Mouse (Mus musculus) mouse embryonic stem cell (cell line): ENCODE results near the gene Zfp622.

Experiments used
- in situ Hi-C, 2 experiments: fragments of 300-500 bp; cut with MboI; formaldehyde crosslinking; loops; 1 replicate in 1 of 2; 3 replicates in 1 of 2; pipeline ENCODE4 v1.14.3; 2019 to 2020; ENCODE audit warnings: low sequenced_read_pairs in 2 of 2, low pct_unique_long_range_greater_than_20kb in 1 of 2, mixed read lengths in 1 of 2; ENCODE audit not compliant: unreplicated experiment in 1 of 2

The Zfp622 gene

DNA sequence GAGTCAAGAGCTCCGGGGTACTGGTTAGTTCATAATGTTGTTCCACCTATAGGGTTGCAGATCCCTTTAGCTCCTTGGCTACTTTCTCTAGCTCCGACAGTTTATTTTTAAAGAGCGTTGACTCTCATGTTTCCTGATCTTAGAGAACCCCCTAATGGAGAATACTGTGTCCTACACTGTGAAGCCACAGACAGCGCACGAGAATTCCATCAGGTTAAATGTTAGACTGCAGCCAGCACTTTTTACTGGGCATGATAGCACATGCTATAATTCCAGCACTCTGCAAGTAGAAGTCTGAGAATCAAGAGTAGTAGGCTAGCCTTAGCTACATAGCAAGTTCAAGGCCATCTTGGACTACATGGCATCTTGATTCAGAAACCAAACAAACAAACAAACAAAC is 24.8 kb upstream of the Zfp622 start:
- in situ Hi-C loops = loop anchor here in 1 of 2 experiments (25.0 kb wide), 1 partner anchor 522 kb away; no protein-coding TSS in a partner anchor

DNA sequence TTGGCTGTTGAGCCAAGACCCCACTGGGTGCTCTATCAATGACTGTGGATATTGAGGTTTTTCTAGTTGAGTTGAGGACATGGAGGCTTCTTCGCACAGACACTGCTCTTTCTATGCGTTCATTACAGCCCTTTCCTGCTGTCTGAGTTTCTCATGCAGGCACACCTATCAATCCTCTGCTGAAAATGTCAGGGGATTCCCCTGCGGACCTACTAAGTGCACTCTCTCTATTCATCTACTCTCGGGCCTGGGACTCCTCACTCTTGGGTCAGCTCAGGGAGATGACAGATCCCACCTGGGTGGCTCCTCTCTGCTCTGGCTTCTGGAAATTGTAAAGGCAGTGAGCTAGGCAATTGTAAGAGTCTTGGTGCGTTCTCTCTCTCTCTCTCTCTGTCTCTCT is 23.9 kb upstream of the Zfp622 start:
- in situ Hi-C loops = loop anchor here in 1 of 2 experiments (25.0 kb wide), 1 partner anchor 523 kb away; no protein-coding TSS in a partner anchor

DNA sequence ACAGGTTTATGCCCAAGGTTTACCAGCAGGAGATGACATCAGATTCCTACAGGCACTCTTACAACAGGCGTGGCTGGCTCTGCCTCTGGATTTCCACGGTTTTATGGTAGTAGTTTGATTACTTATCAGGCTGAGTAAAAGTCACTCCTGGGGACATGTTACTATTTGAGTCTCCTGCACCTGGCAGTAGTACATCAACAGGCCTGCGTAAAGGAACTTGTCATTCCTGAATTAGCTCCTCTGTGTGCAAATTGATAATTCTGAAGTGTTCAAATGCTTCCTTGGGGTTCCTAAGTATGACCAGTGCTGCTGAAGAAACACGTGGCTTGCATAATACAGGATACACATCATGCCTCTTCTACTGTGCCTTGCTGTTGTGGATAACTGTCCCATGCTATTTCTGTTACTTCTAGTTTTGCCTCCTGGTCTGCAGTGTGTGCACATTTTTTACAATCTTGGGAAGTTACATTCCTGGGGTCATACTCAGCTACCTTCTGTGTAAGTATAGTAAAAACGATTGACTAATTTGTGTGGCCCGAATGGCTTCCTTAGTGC is 17.9 kb upstream of the Zfp622 start:
- in situ Hi-C loops = loop anchor here in 1 of 2 experiments (25.0 kb wide), 1 partner anchor 529 kb away; no protein-coding TSS in a partner anchor

DNA sequence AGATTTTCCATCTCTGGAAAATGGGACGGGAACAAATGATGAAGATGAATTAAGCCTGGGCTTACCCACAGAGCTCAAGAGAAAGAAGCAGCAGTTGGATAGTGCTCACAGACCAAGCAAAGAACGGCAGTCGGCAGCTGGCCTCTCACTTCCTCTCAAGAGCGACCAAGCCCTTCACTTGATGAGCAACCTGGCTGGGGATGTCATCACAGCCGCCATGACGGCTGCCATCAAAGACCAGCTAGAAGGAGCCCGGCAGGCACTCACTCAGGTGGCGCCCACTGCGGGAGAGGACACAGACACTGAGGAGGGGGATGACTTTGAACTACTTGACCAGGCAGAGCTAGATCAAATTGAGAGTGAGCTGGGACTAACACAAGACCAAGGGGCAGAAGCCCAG is 12.6 kb upstream of the Zfp622 start:
- in situ Hi-C loops = loop anchor here in 1 of 2 experiments (25.0 kb wide), 1 partner anchor 534 kb away; no protein-coding TSS in a partner anchor

DNA sequence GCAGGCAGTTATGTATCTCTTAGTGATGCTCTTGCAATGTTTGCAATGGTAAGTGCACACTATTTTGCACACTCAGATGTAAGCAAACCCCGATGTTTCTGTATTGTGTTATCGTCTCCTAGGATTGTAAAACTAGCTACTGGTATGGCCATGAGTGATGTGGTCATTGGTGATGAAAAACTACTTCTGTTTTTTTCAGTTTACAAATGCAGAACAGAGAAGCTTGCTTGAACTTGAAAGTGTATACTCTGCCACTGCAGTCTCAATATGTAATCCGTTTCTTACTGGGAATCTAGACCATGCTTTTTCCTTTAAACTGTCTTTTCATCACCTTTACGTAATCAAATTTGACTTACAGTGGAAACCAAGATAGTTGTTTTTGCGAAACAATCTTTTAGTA is 11.4 kb upstream of the Zfp622 start:
- in situ Hi-C loops = loop anchor here in 1 of 2 experiments (25.0 kb wide), 1 partner anchor 535 kb away; no protein-coding TSS in a partner anchor

DNA sequence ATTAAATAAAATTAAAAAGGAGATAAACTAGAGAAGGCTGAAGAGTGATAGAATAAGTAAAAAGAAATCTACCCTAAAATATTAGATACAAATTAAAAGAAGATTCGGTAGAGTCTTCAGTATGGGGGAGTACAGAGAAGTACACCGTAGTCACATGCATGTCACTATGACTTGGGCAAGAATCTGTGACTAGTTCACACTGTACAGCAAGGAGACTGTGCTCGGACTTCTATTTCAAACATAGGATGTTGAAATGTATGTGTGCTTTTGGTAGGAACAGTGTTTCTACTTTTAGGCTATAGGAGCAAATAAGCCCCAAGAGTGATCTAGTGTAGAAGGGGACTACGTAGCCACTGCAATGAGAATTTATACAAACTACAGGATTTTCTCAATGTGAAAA is 9.8 kb upstream of the Zfp622 start:
- in situ Hi-C loops = loop anchor here in 1 of 2 experiments (25.0 kb wide), 1 partner anchor 537 kb away; no protein-coding TSS in a partner anchor

DNA sequence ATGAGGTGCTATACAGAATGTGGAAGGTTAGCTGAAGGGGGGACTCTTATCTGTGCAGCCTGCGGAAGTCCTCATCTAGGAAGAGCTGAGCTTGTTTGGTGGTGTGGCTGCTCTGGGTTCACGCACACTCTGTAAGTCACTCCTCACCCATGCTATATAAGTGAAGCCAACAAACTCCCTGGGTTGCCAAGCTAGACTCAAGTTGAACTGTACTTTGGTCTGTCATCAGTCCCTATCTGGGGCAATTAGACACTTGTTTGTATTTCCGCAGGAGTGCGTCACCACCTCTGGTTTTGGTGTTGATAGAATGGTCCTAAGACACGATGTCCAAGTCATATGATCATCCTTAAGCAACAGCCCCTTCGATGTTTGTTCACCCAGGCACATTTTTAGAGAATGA is 8.4 kb upstream of the Zfp622 start:
- in situ Hi-C loops = loop anchor here in 1 of 2 experiments (25.0 kb wide), 1 partner anchor 336 kb away; the partner anchor contains the start of gene March11

DNA sequence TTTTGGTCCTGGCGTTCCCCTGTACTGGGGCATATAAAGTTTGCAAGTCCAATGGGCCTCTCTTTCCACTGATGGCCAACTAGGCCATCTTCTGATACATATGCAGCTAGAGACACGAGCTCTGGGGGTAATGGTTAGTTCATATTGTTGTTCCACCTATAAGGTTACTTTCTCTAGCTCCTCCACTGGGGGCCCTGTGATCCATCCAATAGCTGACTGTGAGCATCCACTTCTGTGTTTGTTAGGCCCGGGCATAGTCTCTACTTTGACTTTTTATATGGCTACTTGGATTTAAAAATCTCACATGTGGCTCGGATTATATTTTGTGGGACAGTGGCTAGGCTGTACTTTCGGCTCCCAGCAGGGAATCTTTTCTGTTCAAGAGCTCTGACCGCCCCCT is 552 bp upstream of the Zfp622 start:
- in situ Hi-C loops = loop anchor here in 1 of 2 experiments (25.0 kb wide), 1 partner anchor 329 kb away; the partner anchor contains the start of gene March11

DNA sequence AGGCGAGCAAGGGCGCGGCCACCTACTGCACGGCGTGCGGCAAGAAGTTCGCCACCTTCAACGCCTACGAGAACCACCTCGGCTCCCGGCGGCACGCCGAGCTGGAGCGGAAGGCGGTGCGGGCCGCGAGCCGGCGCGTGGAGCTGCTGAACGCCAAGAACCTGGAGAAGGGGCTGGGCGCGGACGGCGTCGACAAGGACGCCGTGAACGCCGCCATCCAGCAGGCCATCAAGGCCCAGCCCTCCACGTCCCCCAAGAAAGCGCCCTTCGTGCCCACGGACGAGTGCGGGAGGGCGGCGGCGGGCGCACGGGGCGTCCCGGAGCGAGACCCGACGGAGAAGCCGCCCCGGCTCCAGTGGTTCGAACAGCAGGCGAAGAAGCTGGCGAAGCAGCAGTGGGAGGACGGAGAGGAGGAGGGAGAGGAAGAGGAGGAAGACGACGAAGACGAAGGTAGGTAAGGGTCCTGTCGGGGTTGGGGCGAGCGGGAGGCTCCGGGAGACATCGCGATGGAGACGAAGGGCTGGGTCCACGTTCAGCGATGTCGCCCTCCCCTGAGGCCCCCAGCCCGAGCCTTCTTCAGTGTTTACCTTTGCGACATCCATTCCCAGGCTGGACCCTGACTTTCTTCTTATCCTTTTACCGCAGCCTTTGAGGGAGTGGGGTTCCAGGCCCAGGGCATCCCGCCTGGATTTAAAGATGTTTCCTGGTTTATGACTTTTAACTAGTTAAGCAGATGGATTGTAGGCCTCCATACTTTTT is 747 bp downstream of the Zfp622 start:
- in situ Hi-C loops = loop anchor here in 1 of 2 experiments (25.0 kb wide), 1 partner anchor 327 kb away; the partner anchor contains the start of gene March11

DNA sequence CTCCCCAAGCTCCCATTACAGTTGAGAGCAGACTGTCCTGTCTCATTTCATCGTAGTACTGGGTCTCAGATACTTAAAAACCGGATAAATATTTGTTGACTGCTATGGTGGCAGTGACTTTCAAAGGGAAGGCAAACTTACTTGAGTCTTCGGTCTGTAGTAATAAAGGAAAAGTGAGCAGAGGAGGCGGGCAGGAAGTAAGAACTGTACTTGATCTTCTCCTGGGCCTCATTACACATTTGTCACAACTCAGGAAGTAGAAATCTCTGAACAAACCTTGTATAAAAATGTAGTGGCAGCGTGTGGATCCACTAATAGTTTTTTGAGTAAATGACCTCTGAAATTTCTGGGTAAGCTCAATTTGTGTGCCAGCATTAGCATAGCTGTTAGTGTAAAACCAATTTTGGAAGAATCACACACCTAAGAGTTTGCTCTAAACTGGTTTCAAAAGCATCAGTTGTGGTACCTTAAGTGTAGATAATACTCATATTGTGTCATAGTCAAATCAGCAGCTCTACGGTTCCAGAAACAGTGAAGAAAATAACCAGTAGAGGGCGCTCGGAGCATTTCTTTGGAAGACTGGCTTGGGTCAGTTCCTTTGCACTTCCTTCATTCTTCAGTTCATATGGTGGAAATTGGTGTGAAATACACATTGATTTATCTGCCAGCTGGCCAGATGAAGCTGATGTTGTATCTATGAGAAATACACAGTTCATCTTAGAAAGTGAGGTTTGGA is 9.0 kb downstream of the Zfp622 start:
- in situ Hi-C loops = loop anchor here in 1 of 2 experiments (25.0 kb wide), 1 partner anchor 319 kb away; the partner anchor contains the start of gene March11

DNA sequence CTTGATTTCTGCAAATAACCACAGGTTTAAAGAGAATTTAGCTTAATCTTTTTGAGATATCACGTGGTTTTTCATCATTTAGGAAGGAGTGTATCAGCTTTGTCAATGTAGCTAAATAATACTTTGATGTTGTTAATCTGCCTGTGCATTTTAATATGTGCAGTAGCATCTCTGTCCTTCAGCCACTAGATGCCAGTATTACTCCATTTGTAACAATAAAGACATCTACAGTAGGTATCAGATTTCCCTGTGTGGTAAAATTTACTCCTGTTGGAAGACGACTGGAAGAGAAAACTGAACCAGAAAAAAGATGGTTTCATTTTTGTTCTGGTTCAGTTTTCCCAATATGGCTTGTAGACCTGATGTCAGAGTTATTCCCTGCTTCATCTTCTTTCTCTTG is 11.4 kb downstream of the Zfp622 start:
- in situ Hi-C loops = loop anchor here in 1 of 2 experiments (25.0 kb wide), 1 partner anchor 317 kb away; the partner anchor contains the start of gene March11

DNA sequence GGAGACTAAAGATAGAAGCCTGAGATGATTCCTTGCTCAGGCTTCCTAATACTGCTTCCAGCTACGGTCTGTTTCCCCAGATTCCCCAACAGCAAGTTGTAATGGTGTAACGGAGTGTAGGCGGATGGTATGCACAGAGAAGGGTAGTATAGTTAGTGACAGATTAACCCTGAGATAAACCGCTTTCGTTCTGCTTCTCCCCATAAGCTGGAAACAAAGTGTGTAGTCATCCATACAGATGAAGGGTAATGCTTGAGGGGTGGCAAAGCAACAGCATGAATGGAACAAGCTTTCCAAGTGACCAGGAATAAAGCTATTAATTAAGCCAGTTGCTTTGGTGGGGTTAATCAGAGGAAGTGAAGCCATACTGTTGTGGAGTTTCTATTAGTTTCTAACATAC is 15.4 kb downstream of the Zfp622 start:
- in situ Hi-C loops = loop anchor here in 1 of 2 experiments (25.0 kb wide), 1 partner anchor 313 kb away; the partner anchor contains the start of gene March11

DNA sequence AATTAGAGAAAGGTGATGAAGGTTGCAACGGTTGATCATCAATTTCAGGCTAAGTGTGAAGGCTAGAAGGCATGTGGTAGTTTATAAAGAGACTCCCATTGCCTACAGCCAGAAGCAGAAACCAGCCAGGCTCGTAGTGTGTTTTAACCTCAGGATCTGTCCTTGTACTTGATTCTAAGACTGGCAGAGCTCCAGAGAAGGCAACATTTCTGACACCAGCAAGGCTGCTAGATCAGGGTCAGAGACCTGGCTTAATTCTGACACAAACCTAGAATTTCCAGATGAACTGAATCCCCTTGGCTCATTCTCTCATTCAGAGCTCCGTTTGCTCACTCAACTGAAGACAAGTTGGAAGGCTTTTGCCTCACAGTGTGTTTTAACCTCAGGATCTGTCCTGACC is 24.5 kb downstream of the Zfp622 start:
- in situ Hi-C loops = loop anchor here in 1 of 2 experiments (25.0 kb wide), 1 partner anchor 304 kb away; the partner anchor contains the start of gene March11

DNA sequence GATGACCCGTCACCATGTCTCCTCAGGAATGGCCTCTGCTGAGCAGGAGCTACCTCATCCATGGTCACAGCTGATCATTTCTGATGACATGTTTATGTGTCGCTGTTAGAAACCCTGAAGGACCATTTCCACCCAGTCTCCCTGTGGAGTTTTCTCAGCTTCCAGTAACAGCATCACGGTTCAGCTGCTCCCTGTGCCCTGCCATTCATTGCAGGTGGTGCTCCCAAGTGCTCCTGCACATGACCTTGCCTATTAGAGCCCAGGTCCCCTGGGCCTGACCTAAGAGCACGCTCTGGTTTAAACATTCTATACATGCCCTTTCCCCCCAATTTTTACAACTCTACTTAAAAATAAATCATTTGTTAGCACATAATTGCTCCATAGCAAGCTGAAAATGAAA is 28.7 kb downstream of the Zfp622 start:
- in situ Hi-C loops = loop anchor here in 1 of 2 experiments (25.0 kb wide), 1 partner anchor 299 kb away; the partner anchor contains the start of gene March11

DNA sequence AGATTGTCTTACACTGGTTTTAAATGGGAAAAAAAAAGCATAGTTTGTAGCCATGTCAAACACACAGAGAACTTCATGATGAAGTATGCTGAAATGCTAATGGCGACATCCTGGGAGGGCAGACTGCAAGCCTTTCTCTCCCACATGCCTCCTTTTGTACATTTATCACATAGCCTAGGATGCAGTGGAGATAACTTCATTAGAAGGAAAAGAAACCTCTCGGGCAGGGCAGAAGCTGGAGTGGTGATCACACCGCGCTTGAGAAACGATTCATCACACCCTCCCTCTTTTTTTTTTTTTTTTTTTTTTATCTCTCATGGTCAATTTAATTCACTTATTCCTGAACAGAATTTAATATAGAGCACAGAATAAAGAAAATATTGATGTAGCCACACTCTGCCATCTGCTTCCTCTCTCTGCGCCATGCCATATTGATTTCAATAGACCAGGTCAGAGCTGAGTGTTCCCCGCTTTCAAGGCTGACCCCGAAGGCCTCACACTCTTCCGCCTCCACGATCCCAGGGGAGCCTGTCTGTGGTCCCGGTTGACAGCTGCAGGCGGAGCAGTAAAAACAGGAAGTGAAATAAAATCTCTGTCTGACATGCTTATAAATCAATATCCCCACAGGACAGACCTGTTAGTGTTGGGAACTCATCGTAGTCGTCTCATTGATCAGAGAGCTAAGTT is 32.0 kb downstream of the Zfp622 start:
- in situ Hi-C loops = loop anchor here in 1 of 2 experiments (25.0 kb wide), 1 partner anchor 296 kb away; the partner anchor contains the start of gene March11

DNA sequence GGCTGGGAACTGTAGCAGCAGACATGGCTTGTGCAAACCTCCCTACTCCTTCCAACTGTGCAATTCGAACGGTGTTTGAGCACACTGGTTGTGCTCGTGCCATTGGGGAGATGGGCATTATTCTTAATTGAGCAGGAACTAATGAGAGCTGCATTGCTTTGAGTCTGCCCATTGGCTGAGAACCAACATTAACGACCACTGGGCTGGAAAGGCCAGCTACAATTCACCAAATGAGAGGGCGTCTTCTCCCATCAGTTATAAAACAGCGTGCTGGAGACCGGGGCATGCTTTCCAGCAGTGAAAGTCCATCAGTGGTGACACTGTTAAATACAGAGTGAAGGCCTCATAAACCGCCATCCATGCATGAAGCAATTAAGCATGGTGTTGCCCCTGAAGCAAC is 37.6 kb downstream of the Zfp622 start:
- in situ Hi-C loops = loop anchor here in 1 of 2 experiments (25.0 kb wide), 1 partner anchor 291 kb away; the partner anchor contains the start of gene March11

DNA sequence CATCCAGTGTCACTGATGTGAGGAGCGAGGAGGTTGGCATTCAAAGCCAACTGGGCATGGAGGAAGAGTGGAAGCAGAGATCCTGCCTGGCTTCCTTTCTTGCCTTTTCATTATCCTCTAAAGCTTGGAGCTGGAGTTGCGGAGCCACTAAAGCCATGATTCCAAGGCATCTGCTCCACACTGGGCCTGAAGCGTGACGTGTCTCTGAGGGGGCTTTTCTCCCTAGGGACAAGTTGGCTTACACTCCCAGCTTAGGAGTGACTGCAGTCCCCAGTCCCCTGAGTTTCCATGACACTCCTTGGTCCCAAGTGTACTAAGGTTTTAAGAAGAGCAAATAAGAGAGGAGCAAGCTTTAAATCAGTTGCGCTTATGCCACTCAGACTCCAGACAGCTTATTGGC is 38.5 kb downstream of the Zfp622 start:
- in situ Hi-C loops = loop anchor here in 1 of 2 experiments (25.0 kb wide), 1 partner anchor 290 kb away; the partner anchor contains the start of gene March11

DNA sequence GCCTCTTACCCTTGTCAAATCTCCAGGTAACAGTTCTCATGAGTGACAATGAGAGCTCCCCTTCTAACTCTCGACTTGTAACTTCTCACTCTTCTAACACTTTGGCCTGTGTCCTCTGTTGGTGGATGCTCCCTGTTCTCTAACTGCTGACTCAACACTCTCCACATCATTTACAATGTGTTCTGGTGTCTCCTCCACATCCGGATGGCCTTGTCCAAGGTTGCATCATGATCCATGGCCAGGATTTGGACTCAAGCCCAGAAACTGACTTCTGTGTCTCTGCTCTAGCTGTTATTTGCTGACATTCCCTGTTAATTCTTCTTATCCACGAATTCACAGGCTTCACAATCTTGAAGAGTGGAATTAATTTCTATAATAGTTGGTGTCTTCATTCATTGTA is 47.5 kb downstream of the Zfp622 start:
- in situ Hi-C loops = no loop called here
